Mouse (Mus musculus) urinary bladder, adult 2 months (tissue): ENCODE measurements around the gene Rab3ip. TPM values are rescaled to one million over a fixed set of nuclear protein-coding genes. Genes with fewer than 3 reads are reported as not detected.
A peak's percentile ranks its signal among the peaks of the same experiment; 100 is the strongest.

ENCODE experiments used
- DNase-seq: peaks from one replicate; pipeline ENCODE4 v3.0.0; 2022; ENCODE audit warnings: low spot score
- polyA plus RNA-seq: library from polyadenylated mRNA; depleted of rRNA; stranded (reverse); fragments of >200 nt; gene quantifications from 2 replicates; pipeline ENCODE4 v1.2.3, GENCODE M21; 2012; rRNA removed

Rab3ip gene
- 53.3 and 53.4 TPM in 2 replicates for polyA plus RNA-seq

GRCm38 (mm10) chr10:116950009-116950769, at the start of gene Rab3ip:
Gene Rab3ip (minus strand): TSS chr10:116950769.
- peak; percentile 88 for DNase-seq

GRCm38 (mm10) chr10:116998716-116999455, 48.3 kb upstream of the Rab3ip start:
- no peak for DNase-seq

GRCm38 (mm10) chr10:116996236-116996600, 45.6 kb upstream of the Rab3ip start:
- peak; percentile 36 for DNase-seq

- DNase-seq = no peak
Observed at GRCm38 (mm10) chr10:116995584-116996235, 45.1 kb upstream of the Rab3ip start.

GRCm38 (mm10) chr10:116995162-116995561, 44.6 kb upstream of the Rab3ip start:
- DNase-seq = no peak

- DNase-seq = no peak
Observed at GRCm38 (mm10) chr10:116993971-116994370, 43.4 kb upstream of the Rab3ip start.

GRCm38 (mm10) chr10:116986264-116987082, 35.9 kb upstream of the Rab3ip start, which contains the start of gene Best3:
Gene Best3 (plus strand): TSS chr10:116986314.
- DNase-seq = no peak

GRCm38 (mm10) chr10:116984836-116985235, 34.3 kb upstream of the Rab3ip start:
- DNase-seq = no peak

GRCm38 (mm10) chr10:116982526-116982925, 32.0 kb upstream of the Rab3ip start:
- no peak for DNase-seq

- DNase-seq = no peak
Observed at GRCm38 (mm10) chr10:116980888-116981287, 30.3 kb upstream of the Rab3ip start.

- no peak for DNase-seq
Observed at GRCm38 (mm10) chr10:116980273-116980672, 29.7 kb upstream of the Rab3ip start.

GRCm38 (mm10) chr10:116978841-116979240, 28.3 kb upstream of the Rab3ip start:
- no peak for DNase-seq

GRCm38 (mm10) chr10:116977858-116978257, 27.3 kb upstream of the Rab3ip start:
- no peak for DNase-seq

- no peak for DNase-seq
Observed at GRCm38 (mm10) chr10:116977455-116977854, 26.9 kb upstream of the Rab3ip start.

GRCm38 (mm10) chr10:116972509-116972908, 21.9 kb upstream of the Rab3ip start, which contains the start of gene Gm10271:
Gene Gm10271 (minus strand): TSS chr10:116972609.
- DNase-seq = no peak

GRCm38 (mm10) chr10:116968741-116969140, 18.2 kb upstream of the Rab3ip start:
- DNase-seq = no peak

GRCm38 (mm10) chr10:116966065-116966464, 15.5 kb upstream of the Rab3ip start:
- no peak for DNase-seq

- DNase-seq = no peak
Observed at GRCm38 (mm10) chr10:116965297-116965696, 14.7 kb upstream of the Rab3ip start.

- no peak for DNase-seq
Observed at GRCm38 (mm10) chr10:116964571-116964970, 14.0 kb upstream of the Rab3ip start.

GRCm38 (mm10) chr10:116964084-116964483, 13.5 kb upstream of the Rab3ip start:
- DNase-seq = no peak

- no peak for DNase-seq
Observed at GRCm38 (mm10) chr10:116962803-116963202, 12.2 kb upstream of the Rab3ip start.
